Mouse (Mus musculus) heart, adult 2 months (tissue): ENCODE results near the gene Gm21970. TPM values are rescaled to one million over a fixed set of nuclear protein-coding genes. Genes with fewer than 3 reads are reported as not detected.
A peak's percentile ranks its signal among the peaks of the same experiment; 100 is the strongest.

Experiments
- DNase-seq, 2 experiments: peaks; one replicate each; pipeline ENCODE4 v3.0.0; 2021
- H3K27ac ChIP-seq: fragments of 200-600 bp; 2 replicates; pipeline ENCODE4 v1.8.1; 2022
- H3K27me3 ChIP-seq: fragments of 200-500 bp; 2 replicates; pipeline ENCODE4 v1.6.1; 2012; ENCODE audit warnings: mild to moderate bottlenecking, low read length, inconsistent platforms, mixed read lengths; ENCODE audit not compliant: control insufficient read depth, insufficient read depth
- H3K36me3 ChIP-seq: fragments of 200-500 bp; 2 replicates; pipeline ENCODE4 v1.6.1; 2012; ENCODE audit warnings: low read length, inconsistent platforms; ENCODE audit not compliant: control insufficient read depth, insufficient read depth
- H3K4me1 ChIP-seq: fragments of 200-500 bp; 2 replicates; pipeline ENCODE4 v1.6.1; 2011; ENCODE audit warnings: low read length; ENCODE audit not compliant: control insufficient read depth, insufficient read depth
- H3K4me3 ChIP-seq: fragments of 200-600 bp; 2 replicates; pipeline ENCODE4 v1.8.1; 2022
- H3K79me2 ChIP-seq: fragments of 200-500 bp; replicated peaks from 2 replicates; pipeline ENCODE4 v1.6.1; 2012; ENCODE audit warnings: mild to moderate bottlenecking, inconsistent platforms, low read length, moderate library complexity, mixed read lengths; ENCODE audit not compliant: control insufficient read depth, insufficient read depth
- H3K9ac ChIP-seq: fragments of 200-500 bp; 2 replicates; pipeline ENCODE4 v1.6.1; 2012; ENCODE audit warnings: low read depth, mild to moderate bottlenecking, control low read depth, inconsistent platforms, low read length, mixed read lengths
- CTCF ChIP-seq: fragments of 200-600 bp; IDR thresholded peaks from 2 replicates; pipeline ENCODE4 v1.8.1; 2022; ENCODE audit warnings: antibody characterized with exemption, mild to moderate bottlenecking, moderate library complexity
- EP300 ChIP-seq: fragments of 200-500 bp; IDR thresholded peaks from 2 replicates; pipeline ENCODE4 v1.6.1; 2011; ENCODE audit warnings: low read depth, low read length, control low read depth; ENCODE audit not compliant: insufficient read depth
- POLR2A ChIP-seq: fragments of 200-500 bp; IDR thresholded peaks from 2 replicates; pipeline ENCODE4 v1.6.1; 2011; ENCODE audit warnings: mild to moderate bottlenecking, low read depth, low read length, control low read depth; ENCODE audit not compliant: insufficient read depth
- WGBS: fragments of 180-500 bp; shearing (Covaris S2); methylation state at CpG from one replicate; pipeline ENCODE4 v1.1.7; 2018; 5-methylcytosine and 5-hydroxymethylcytosine counted together
- intact Hi-C: fragments of 180-260 bp; cut with DNase I; formaldehyde crosslinking; loops from one replicate; pipeline ENCODE4 v1.15.1; 2025
- polyA plus RNA-seq: library from polyadenylated mRNA; depleted of rRNA; stranded (reverse); fragments of >200 nt; gene quantifications from 2 replicates; pipeline ENCODE4 v1.2.3, GENCODE M21; 2012
- total RNA-seq, 2 experiments: library from RNA; stranded (reverse); gene quantifications; 2 replicates each; pipeline ENCODE4 v1.2.3; 2021

The Gm21970 gene
- total and polyA plus RNA-seq, 3 experiments: not detected

- H3K4me1 ChIP-seq: peaks cover 9% of the 10 kb centered on the region
- H3K79me2 ChIP-seq: no peaks in the 10 kb centered on the region
- H3K27me3 ChIP-seq: no peaks in the 10 kb centered on the region
- intact Hi-C loops: loop anchor here (1.0 to 10.0 kb wide), 4 partner anchors 23 to 282 kb away; partner anchors contain the start of genes Gart, Ifnar1, Il10rb and Son
- WGBS: 25% methylated on average over 12 of the region's 12 CpGs
- H3K9ac ChIP-seq: peak overlapping the region; percentile 28
- H3K4me3 ChIP-seq: peak overlapping the region; percentile 9; the same call in 1 of the 2 replicates
- TF ChIP-seq EP300 (no peak), POLR2A (no peak), CTCF (no peak)
- H3K36me3 ChIP-seq: no peaks in the 10 kb centered on the region; the same call in 1 of the 2 replicates
- peak; percentile 83 to 86 for DNase-seq
- peak overlapping the region; percentile 89 for H3K27ac ChIP-seq
Observed at GRCm38 (mm10) chr16:91362616-91363272, 28.8 kb upstream of the Gm21970 start.

GRCm38 (mm10) chr16:91363483-91363882 lies 28.0 kb upstream of the Gm21970 start:
- peaks cover 9% of the 10 kb centered on the region for H3K4me1 ChIP-seq
- no peak overlapping the region; the same call in 1 of the 2 replicates for H3K9ac ChIP-seq
- H3K36me3 ChIP-seq: no peaks in the 10 kb centered on the region; the same call in 1 of the 2 replicates
- H3K4me3 ChIP-seq: peak overlapping the region; percentile 9; the same call in 1 of the 2 replicates
- intact Hi-C loops: loop anchor here (1.0 to 10.0 kb wide), 4 partner anchors 22 to 281 kb away; partner anchors contain the start of genes Gart, Ifnar1, Il10rb and Son
- no peaks in the 10 kb centered on the region for H3K27me3 ChIP-seq
- TF ChIP-seq EP300 (peak; percentile 77), POLR2A (0 out of 2 replicates have a peak, but pooled peaks have one; percentile 29), CTCF (no peak)
- peak; percentile 52 to 75 for DNase-seq
- peak overlapping the region; percentile 89 for H3K27ac ChIP-seq
- H3K79me2 ChIP-seq: no peaks in the 10 kb centered on the region
- 19% methylated on average over 3 of the region's 3 CpGs for WGBS

- H3K36me3 ChIP-seq: no peaks in the 10 kb centered on the region; the same call in 1 of the 2 replicates
- intact Hi-C loops: loop anchor here (10.0 kb wide), 1 partner anchor 278 kb away; the partner anchor contains the start of genes Gart and Son
- no peaks in the 10 kb centered on the region; the same call in 1 of the 2 replicates for H3K79me2 ChIP-seq
- peak in 1 of 2 experiments; percentile 16 for DNase-seq
- H3K4me1 ChIP-seq: peaks cover 9% of the 10 kb centered on the region
- no peak overlapping the region for H3K4me3 ChIP-seq
- H3K27me3 ChIP-seq: no peaks in the 10 kb centered on the region
- TF ChIP-seq CTCF: no peak
- no peak for TF ChIP-seq EP300
- TF ChIP-seq POLR2A: no peak
- H3K27ac ChIP-seq: no peak overlapping the region
- no peak overlapping the region for H3K9ac ChIP-seq
Observed at GRCm38 (mm10) chr16:91366567-91366966, 25.0 kb upstream of the Gm21970 start.

- Histone ChIP-seq H3K9ac (no peak overlapping the region), H3K79me2 (no peaks in the 10 kb centered on the region; the same call in 1 of the 2 replicates), H3K27me3 (no peaks in the 10 kb centered on the region), H3K4me1 (peaks cover 8% of the 10 kb centered on the region), H3K27ac (no peak overlapping the region), H3K36me3 (no peaks in the 10 kb centered on the region; the same call in 1 of the 2 replicates), H3K4me3 (no peak overlapping the region)
- intact Hi-C loops: loop anchor here (10.0 kb wide), 1 partner anchor 278 kb away; the partner anchor contains the start of genes Gart and Son
- no peak for DNase-seq
- 63% methylated on average over 2 of the region's 2 CpGs for WGBS
- TF ChIP-seq CTCF (no peak), EP300 (no peak), POLR2A (no peak)
Observed at GRCm38 (mm10) chr16:91367066-91367465, 24.5 kb upstream of the Gm21970 start.

GRCm38 (mm10) chr16:91372577-91373472 lies 18.7 kb upstream of the Gm21970 start, which contains the start of gene Ifnar2:
Gene Ifnar2, plus strand, starts transcription at chr16:91372783.
- Histone ChIP-seq H3K36me3 (peaks cover 2% of the 10 kb centered on the region; the same call in 1 of the 2 replicates), H3K4me3 (peak within 1 kb of the TSS; percentile 100), H3K9ac (peak within 1 kb of the TSS; percentile 93), H3K4me1 (peaks cover 11% of the 10 kb centered on the region), H3K27ac (peak within 1 kb of the TSS; percentile 99), H3K27me3 (no peaks in the 10 kb centered on the region), H3K79me2 (peaks cover 1% of the 10 kb centered on the region; the same call in 1 of the 2 replicates)
- intact Hi-C loops: no loop called here
- WGBS: under 1% methylated on average over 62 of the region's 62 CpGs
- DNase-seq: peak; percentile 89 to 91
- peak; percentile 62 for TF ChIP-seq POLR2A
- TF ChIP-seq EP300: 0 out of 2 replicates have a peak, but pooled peaks have one; percentile 15
- TF ChIP-seq CTCF: 0 out of 2 replicates have a peak, but pooled peaks have one; percentile 10
